Mouse (Mus musculus): ENCODE measurements around the gene Blm. TPM values are rescaled to one million over a fixed set of nuclear protein-coding genes. Genes with fewer than 3 reads are reported as not detected.

Blm gene
- 2.7 and 3.3 TPM in 2 replicates for polyA plus RNA-seq (2015; fragmentation: Nextera tagmentation; extraction: Ambion mirVana)

DNA sequence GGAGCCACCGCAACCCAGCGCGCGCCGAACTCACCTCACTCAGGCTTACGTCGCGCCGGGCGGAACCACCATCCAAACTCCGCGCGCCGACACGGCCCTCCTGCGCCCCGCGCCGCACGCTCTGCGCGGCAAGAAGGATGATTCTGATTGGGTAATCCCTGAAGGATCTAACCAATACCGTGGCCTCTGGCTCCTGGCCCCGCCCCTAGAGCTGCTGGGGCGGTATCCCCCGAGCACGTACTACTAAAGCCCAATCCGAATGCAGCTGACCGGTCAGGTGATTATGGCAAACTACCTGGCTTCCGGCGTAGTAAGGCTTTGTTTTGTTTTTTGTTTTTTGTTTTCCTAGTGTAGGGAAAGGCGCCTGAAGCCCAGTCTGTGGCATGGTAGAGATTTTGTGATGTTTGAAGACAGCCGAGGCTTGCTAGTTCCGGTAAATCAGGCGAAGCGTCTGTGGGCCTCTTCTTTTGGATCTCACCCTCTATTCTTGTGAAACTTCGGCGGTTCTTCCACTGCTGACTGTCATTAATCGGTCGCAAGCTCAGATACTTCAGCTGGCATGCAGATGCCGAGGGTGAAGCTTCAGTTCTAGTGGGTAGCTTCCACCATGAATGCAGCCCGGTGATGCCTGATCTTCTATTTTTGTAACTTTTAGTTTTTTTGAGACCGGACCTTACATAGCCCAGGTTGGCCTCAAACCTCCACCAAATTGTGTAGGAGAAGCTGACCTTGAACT is at the start of gene Blm:
Gene Blm, minus strand, starts transcription at position 111 of the 736 bp plus-strand sequence.

DNA sequence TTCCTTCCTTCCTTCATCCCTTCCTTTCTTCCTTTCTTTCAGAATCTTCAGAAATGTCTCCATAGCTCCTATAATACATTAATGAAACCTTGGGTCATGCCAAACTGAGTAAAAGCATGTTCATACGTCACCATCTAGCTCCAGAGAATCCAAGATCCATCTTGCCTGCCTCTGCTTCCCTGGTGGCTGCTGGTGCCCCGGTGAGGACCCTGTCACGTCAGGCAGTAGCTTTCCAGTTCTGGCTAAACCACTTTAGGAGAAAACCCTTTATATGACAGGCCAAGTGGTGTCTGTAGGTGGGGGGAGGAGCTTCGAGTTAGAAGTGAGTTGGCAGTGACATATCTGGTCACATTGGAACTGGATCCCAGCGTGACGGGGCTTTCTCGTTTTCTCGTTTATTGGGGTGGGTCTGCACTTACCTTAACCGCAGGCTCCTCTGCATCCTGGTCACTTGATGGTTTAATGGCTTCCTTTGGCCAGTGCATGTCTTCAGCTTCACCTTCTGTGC is 129.7 kb downstream of the Blm start, which contains the start of gene Furin:
Gene Furin, minus strand, starts transcription at position 249 of the 508 bp plus-strand sequence.

Other genes with a start within 250 kb of the Blm start
- 27.3 and 29.1 TPM in 2 replicates for gene Prc1, start 240.7 kb downstream of the Blm start, polyA plus RNA-seq (2015; fragmentation: Nextera tagmentation; extraction: Ambion mirVana)
- gene Rccd1, start 210.7 kb downstream of the Blm start, polyA plus RNA-seq (2015; fragmentation: Nextera tagmentation; extraction: Ambion mirVana), result 3.5 and 4.3 TPM in 2 replicates
- 13.4 and 14.3 TPM in 2 replicates for gene Unc45a, start 194.1 kb downstream of the Blm start, polyA plus RNA-seq (2015; fragmentation: Nextera tagmentation; extraction: Ambion mirVana)
- 13.9 and 14.1 TPM in 2 replicates for gene Hddc3, start 192.0 kb downstream of the Blm start, polyA plus RNA-seq (2015; fragmentation: Nextera tagmentation; extraction: Ambion mirVana)
- 11.9 and 15.5 TPM in 2 replicates for gene Man2a2, start 163.7 kb downstream of the Blm start, polyA plus RNA-seq (2015; fragmentation: Nextera tagmentation; extraction: Ambion mirVana)
- gene Fes, start 147.2 kb downstream of the Blm start, polyA plus RNA-seq (2015; fragmentation: Nextera tagmentation; extraction: Ambion mirVana), result 10.1 and 10.8 TPM in 2 replicates
- 12.1 and 13.6 TPM in 2 replicates for gene Furin, start 129.7 kb downstream of the Blm start, polyA plus RNA-seq (2015; fragmentation: Nextera tagmentation; extraction: Ambion mirVana)
- 15.3 and 16.7 TPM in 2 replicates for gene Crtc3, start 153.8 kb upstream of the Blm start, polyA plus RNA-seq (2015; fragmentation: Nextera tagmentation; extraction: Ambion mirVana)